ENCODE assay signal across 8 mouse cellular contexts in the genomic region with DNA sequence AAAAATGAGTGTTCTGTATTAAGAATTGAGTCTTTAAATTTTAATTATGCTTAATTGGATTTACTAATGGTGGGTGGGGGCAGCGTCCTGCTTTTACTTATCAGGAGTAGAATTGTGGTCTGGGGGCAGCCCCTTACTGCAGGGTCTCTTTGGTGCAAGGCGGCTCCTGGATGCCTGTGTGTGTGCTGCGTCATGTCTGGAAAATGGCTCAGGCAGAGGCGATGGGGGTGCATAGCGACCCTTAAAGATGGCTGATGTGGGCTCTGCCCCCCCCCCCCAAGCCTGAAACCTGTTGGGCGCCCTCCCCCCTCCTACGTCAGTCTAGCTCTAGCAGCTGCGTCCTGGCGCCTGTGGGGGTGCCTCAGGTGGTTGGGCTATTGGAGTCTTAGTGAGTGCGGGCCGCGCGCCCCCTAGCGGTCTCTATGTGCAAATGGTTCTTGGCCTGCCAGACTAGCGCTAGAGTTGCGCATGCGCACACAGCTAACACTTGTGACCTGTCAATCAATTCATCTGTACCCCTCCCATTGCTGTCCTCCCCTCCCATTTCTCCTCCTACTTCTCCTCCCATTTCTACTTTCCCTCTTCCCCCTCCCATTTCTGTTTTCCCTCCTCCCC. TPM values are rescaled to one million over a fixed set of nuclear protein-coding genes. Genes with fewer than 3 reads are reported as not detected.
A peak's percentile ranks its signal among the peaks of the same experiment; 100 is the strongest.
DNase-seq lines count a peak whose midpoint lies in the region; TF ChIP-seq lines count a peak whose summit lies in the region.

No protein-coding gene starts in this region.

- 53% methylated on average over 16 of the region's 17 CpGs for WGBS in lung, adult 2 months
- WGBS in olfactory bulb, adult 2 months = 47% methylated on average over 17 of the region's 17 CpGs

- peak; percentile 25; the same call in 1 of the 2 replicates for TF ChIP-seq CTCF in lung, adult 2 months (IDR thresholded peaks at IDR 0.05; ENCODE audit: insufficient read depth, low read length)
- peak; percentile 50 for TF ChIP-seq CTCF in olfactory bulb, adult 2 months (IDR thresholded peaks at IDR 0.05; ENCODE audit: insufficient read depth, low read depth, low read length)

- TF ChIP-seq POLR2A in lung, adult 2 months (IDR thresholded peaks at IDR 0.05; ENCODE audit: borderline replicate concordance, extremely low read depth, low read depth, low read length) = no peak
- TF ChIP-seq POLR2A in olfactory bulb, adult 2 months (IDR thresholded peaks at IDR 0.05; ENCODE audit: insufficient read depth, low read depth, low read length) = no peak

- DNase-seq in layer of hippocampus, adult 11-12 months (ENCODE audit: low spot score) = peak; percentile 82
- DNase-seq in layer of hippocampus, adult 9-10 months (ENCODE audit: low spot score) = no peak
- DNase-seq in cerebellum, postnatal 14 days = peak; percentile 80 to 83
- peak; percentile 80 to 89 for DNase-seq in frontal cortex, postnatal 14 days (ENCODE audit: low spot score in 2 of 2)
- DNase-seq in layer of hippocampus, adult 9-11 months = peak; percentile 90
- DNase-seq in lung, adult 2 months = no peak
- peak; percentile 22 to 47 for DNase-seq in thymus, postnatal 36 days

- H3K4me3 ChIP-seq in lung, adult 2 months (replicated peaks; ENCODE audit: extremely low read depth, low read depth, low read length) = no peak overlapping the region
- H3K4me3 ChIP-seq in olfactory bulb, adult 2 months (ENCODE audit: insufficient read depth, low read depth, low read length) = peak overlapping the region; percentile 54

- H3K27ac ChIP-seq in olfactory bulb, adult 2 months (ENCODE audit: insufficient read depth, low read depth, low read length) = no peak overlapping the region

- no peaks in the 10 kb centered on the region for H3K4me1 ChIP-seq in lung, adult 2 months (ENCODE audit: control insufficient read depth, insufficient read depth, low read length)
- H3K4me1 ChIP-seq in olfactory bulb, adult 2 months (ENCODE audit: control insufficient read depth, insufficient read depth, low read length) = 0 out of 2 replicates have a peak, but pooled peaks cover 5% of the 10 kb centered on the region

RNA-seq across cellular contexts. Expression of gene Rtl1, which starts 57.4 kb away (rescaled TPM):
- polyA plus RNA-seq in lung, adult 2 months (2012; rRNA removed) = 0.02 TPM in 1 of 2 replicates, not detected in the other
- polyA plus RNA-seq in olfactory bulb, adult 2 months (2012; ENCODE audit: insufficient read depth, insufficient read length, low replicate concordance, missing spikeins) = not detected in 2 replicates

Comparison
In these comparisons a context has a peak if more than half of its experiments do, and no peak if none do; other contexts are left out.
1. DNase-seq: peak in layer of hippocampus, adult 11-12 months (single experiment), cerebellum, postnatal 14 days (2 of 2), frontal cortex, postnatal 14 days (2 of 2), layer of hippocampus, adult 9-11 months (single experiment) and thymus, postnatal 36 days (2 of 2); none in layer of hippocampus, adult 9-10 months (single experiment) and lung, adult 2 months (single experiment).